Mouse (Mus musculus): Measurements from ENCODE around the gene Igf2bp3. TPM values are rescaled to one million over a fixed set of nuclear protein-coding genes. Genes with fewer than 3 reads are reported as not detected.

Gene Igf2bp3
- polyA plus RNA-seq, 1 experiment from 2014 or later: 96.8 TPM

DNA sequence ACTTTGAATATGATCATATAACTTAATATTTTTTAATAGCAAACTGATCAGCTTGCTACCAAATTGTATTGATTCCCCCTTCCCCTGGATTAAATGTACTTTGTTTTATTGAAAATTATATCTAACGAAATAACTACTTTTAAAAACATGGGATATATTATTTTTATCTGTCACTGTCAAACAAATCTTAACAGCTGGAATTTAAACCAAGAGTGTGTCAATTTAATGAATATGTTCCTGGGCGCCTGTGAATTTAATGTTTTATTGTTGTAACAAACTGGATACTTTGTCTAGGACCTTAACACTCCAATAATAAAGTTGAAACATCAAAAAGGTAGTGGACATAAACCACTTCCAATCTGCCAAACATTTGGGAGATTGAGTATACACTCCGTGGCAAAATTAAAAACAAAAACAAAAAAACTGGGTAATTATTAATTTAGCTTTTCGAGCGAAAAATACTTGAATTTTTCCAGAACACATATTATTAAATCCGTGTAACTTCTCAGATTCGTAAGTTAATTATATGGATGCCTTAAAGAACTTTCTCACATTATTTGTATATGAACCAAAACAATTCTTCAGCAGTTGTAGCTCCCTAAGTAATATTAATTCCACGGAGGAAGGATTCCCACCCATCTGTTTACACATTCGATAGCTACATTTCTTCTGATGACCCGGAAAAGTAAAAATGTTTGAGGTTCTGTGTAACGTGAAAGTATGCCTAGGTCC, 2.2 kb upstream of the Igf2bp3 start:
- no peaks in the 10 kb centered on the region for H3K9me3 ChIP-seq
- H3K9ac ChIP-seq: peak overlapping the region; percentile 65
- no peaks in the 10 kb centered on the region for H3K36me3 ChIP-seq
- peaks cover 10% of the 10 kb centered on the region for H3K4me1 ChIP-seq (replicated peaks)
- peak overlapping the region; percentile 55 for H3K4me3 ChIP-seq (replicated peaks)
- ATAC-seq: no peak
- 5% methylated on average over 11 of the region's 11 CpGs for WGBS
- peak overlapping the region; percentile 66 for H3K4me2 ChIP-seq (replicated peaks)
- H3K27ac ChIP-seq: peak overlapping the region; percentile 97
- H3K27me3 ChIP-seq (replicated peaks): no peaks in the 10 kb centered on the region

DNA sequence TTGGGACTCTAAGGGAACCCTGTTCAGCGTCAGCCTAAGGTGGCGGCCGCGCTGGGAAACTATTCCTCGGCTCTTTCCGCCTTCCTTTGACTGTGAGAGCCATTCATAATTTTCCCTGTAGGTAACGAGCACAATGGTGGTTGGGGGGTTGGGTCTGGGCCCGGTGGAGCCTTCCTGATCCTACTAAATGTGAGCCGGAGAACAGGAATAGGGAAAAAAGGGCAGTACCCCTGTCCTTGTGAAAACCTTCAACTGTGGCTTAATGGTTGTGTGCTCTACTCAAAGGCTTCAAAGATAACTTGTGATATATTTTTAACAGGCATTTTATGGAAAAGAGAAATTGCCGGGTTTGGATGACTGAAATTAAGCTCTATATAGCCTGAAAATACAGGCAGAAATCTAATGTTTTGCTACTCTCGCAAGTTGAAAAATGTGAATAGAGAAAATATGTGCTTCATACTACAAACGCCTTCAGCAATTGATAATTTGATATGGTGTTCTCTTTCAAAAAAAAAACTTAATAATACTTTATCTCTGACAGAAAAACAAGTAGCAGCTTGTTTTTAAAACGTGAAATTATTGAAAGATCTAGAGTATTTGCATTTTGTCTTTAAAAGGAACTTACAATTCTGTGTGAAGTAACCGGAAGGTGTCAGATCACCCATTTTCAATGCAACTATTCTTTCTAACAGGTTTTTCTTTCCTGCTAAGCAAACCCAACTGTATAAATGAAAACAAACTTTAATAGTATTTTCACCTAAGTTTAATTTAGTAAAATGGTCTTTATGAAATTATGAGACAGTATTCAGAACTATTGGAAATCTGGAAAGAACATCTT, 1.2 kb upstream of the Igf2bp3 start:
- no peaks in the 10 kb centered on the region for H3K9me3 ChIP-seq
- peak overlapping the region; percentile 98 for H3K27ac ChIP-seq
- H3K27me3 ChIP-seq (replicated peaks): no peaks in the 10 kb centered on the region
- peak; percentile 9; the same call in 1 of the 2 replicates for ATAC-seq
- peak overlapping the region; percentile 58 for H3K9ac ChIP-seq
- WGBS: 2% methylated on average over 14 of the region's 14 CpGs
- H3K36me3 ChIP-seq: no peaks in the 10 kb centered on the region
- peak overlapping the region; percentile 82 for H3K4me2 ChIP-seq (replicated peaks)
- peaks cover 15% of the 10 kb centered on the region for H3K4me1 ChIP-seq (replicated peaks)
- H3K4me3 ChIP-seq (replicated peaks): peak overlapping the region; percentile 94

DNA sequence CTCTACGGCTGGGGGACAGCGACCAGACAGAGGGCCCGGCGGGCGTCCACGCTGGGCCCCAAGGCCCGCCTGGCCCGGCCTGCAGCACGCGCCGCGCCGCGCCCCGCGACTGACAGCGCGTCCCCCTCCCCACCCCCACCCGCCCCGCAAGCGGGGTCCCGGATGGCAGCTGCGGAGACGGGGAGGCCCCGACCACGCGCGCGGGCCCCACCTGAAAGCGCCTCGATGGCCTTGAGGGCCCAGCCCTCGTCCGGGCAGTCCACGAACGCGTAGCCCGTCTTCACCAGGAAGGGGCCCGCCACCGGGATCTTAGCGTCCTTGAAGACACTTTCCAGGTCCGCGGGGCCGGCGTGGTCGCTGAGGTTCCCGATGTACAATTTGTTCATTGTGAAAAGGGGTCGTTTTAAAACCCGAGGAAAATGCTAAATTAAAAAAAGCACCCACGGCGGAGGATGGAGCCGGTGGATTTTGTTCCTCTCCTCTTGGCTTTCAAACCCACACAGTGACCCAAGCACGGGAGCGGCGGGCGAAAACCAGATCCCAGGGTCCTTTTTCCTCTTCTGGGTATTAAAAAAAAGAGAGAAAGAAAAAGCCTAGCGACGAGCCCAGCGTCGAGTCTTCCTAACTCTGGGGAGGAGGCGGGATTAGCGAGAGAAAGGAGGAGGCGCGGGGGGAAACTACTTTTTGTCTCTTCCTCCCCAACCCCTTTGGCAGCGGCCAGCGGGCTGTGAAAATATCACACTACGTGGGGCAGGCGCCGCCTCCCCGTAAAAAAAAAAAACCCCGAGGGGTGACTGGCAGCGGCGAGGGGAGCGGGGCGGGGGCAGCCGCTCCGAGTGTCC, 450 bp downstream of the Igf2bp3 start:
- no peaks in the 10 kb centered on the region for H3K36me3 ChIP-seq
- H3K27me3 ChIP-seq (replicated peaks): no peaks in the 10 kb centered on the region
- peak overlapping the region; percentile 94 for H3K4me3 ChIP-seq (replicated peaks)
- WGBS: under 1% methylated on average over 66 of the region's 76 CpGs
- H3K4me2 ChIP-seq (replicated peaks): peak overlapping the region; percentile 82
- H3K27ac ChIP-seq: peak overlapping the region; percentile 98
- H3K4me1 ChIP-seq (replicated peaks): peaks cover 25% of the 10 kb centered on the region
- H3K9me3 ChIP-seq: no peaks in the 10 kb centered on the region
- ATAC-seq: peak; percentile 21
- peak overlapping the region; percentile 96 for H3K9ac ChIP-seq

DNA sequence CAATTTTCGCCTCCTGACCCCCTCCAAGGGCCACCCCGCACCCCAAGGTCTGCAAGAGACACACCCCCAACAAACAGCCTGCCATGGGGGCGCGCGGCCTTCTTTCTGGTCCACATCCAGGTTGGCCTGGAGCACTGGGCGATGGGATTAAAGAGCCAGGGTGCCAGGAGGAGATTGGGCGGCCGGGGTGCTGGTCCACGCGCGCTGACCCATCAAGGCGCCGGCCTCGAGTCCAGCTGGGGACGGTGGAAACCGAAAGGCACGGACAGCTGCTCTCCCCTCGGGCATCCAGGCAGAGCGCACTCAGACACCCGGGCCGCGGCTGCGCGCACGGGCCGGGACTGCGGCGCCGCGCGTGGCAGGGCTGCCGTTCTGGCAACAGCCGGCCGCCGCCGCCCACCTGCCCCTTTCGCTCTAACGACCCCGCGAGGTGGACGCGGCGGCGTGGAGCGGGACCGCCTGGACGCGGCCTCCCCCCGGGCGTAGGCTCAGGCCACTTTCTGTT, 1.1 kb downstream of the Igf2bp3 start:
- Histone ChIP-seq H3K9me3 (no peaks in the 10 kb centered on the region), H3K4me1 (replicated peaks) (peaks cover 30% of the 10 kb centered on the region), H3K4me3 (replicated peaks) (peak overlapping the region; percentile 94), H3K9ac (peak overlapping the region; percentile 96), H3K27me3 (replicated peaks) (no peaks in the 10 kb centered on the region), H3K4me2 (replicated peaks) (peak overlapping the region; percentile 82), H3K27ac (peak overlapping the region; percentile 98), H3K36me3 (no peaks in the 10 kb centered on the region)
- WGBS: under 1% methylated on average over 44 of the region's 50 CpGs
- ATAC-seq: no peak

- Histone ChIP-seq H3K4me1 (replicated peaks) (peaks cover 35% of the 10 kb centered on the region), H3K9ac (peak overlapping the region; percentile 96)
- WGBS: 3% methylated on average over 20 of the region's 20 CpGs
Measured at GRCm38 (mm10) chr6:49212931-49213580, 1.7 kb downstream of the Igf2bp3 start.

GRCm38 (mm10) chr6:49212141-49212540, 2.6 kb downstream of the Igf2bp3 start:
- no peaks in the 10 kb centered on the region for H3K9me3 ChIP-seq
- H3K4me2 ChIP-seq (replicated peaks): peak overlapping the region; percentile 82
- peak overlapping the region; percentile 94 for H3K4me3 ChIP-seq (replicated peaks)
- peak overlapping the region; percentile 96; the same call in 1 of the 2 replicates for H3K9ac ChIP-seq
- H3K27me3 ChIP-seq (replicated peaks): no peaks in the 10 kb centered on the region
- no peak overlapping the region for H3K27ac ChIP-seq
- H3K36me3 ChIP-seq: no peaks in the 10 kb centered on the region
- peaks cover 35% of the 10 kb centered on the region for H3K4me1 ChIP-seq (replicated peaks)
- ATAC-seq: no peak
- 27% methylated on average over 2 of the region's 4 CpGs for WGBS

More at GRCm38 (mm10) chr6:49212931-49213580, 1.7 kb downstream of the Igf2bp3 start:
- Histone ChIP-seq H3K27ac (peak overlapping the region; percentile 98), H3K27me3 (replicated peaks) (no peaks in the 10 kb centered on the region), H3K36me3 (no peaks in the 10 kb centered on the region), H3K9me3 (no peaks in the 10 kb centered on the region), H3K4me3 (replicated peaks) (peak overlapping the region; percentile 94), H3K4me2 (replicated peaks) (peak overlapping the region; percentile 82)
- ATAC-seq: no peak

DNA sequence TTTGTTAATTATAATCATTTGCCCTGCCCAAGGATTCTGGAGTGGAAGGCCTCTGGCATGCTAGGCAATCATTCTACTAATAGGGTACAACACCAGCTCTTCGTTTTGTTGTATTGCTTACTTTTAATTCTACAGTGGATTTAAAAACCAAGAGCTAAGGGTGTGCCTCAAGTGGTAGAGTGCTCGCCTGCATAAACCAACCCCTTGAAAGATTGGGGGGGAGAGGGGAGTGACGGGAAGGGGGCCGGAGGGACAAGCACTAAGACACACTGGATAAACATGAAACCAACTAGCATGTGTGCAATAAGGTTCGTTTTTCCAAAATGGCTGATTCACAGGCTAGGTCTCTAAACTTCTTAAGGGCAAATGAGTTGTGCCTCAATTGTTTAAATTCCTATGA, 3.2 kb downstream of the Igf2bp3 start:
- Histone ChIP-seq H3K4me3 (replicated peaks) (peak overlapping the region; percentile 19; the same call in 1 of the 2 replicates), H3K9me3 (no peaks in the 10 kb centered on the region), H3K27me3 (replicated peaks) (no peaks in the 10 kb centered on the region), H3K4me1 (replicated peaks) (peaks cover 35% of the 10 kb centered on the region), H3K4me2 (replicated peaks) (peak overlapping the region; percentile 53), H3K27ac (no peak overlapping the region), H3K36me3 (no peaks in the 10 kb centered on the region), H3K9ac (peak overlapping the region; percentile 20; the same call in 1 of the 2 replicates)
- ATAC-seq: no peak
- WGBS: 18% methylated on average over 5 of the region's 5 CpGs

- no peaks in the 10 kb centered on the region for H3K9me3 ChIP-seq
- WGBS: 7% methylated on average over 14 of the region's 14 CpGs
- peaks cover 38% of the 10 kb centered on the region for H3K4me1 ChIP-seq (replicated peaks)
- peak overlapping the region; percentile 24 for H3K4me3 ChIP-seq (replicated peaks)
- H3K27ac ChIP-seq: peak overlapping the region; percentile 68
- H3K4me2 ChIP-seq (replicated peaks): peak overlapping the region; percentile 53
- ATAC-seq: peak; percentile 70
- H3K9ac ChIP-seq: peak overlapping the region; percentile 23; the same call in 1 of the 2 replicates
- no peaks in the 10 kb centered on the region for H3K27me3 ChIP-seq (replicated peaks)
- no peaks in the 10 kb centered on the region for H3K36me3 ChIP-seq
Measured at GRCm38 (mm10) chr6:49209881-49210854, 4.6 kb downstream of the Igf2bp3 start.

GRCm38 (mm10) chr6:49208935-49209334, 5.8 kb downstream of the Igf2bp3 start:
- H3K36me3 ChIP-seq: peaks cover 7% of the 10 kb centered on the region; the same call in 1 of the 2 replicates
- H3K9ac ChIP-seq: no peak overlapping the region
- H3K27ac ChIP-seq: no peak overlapping the region; the same call in 1 of the 2 replicates
- ATAC-seq: no peak
- no peaks in the 10 kb centered on the region for H3K9me3 ChIP-seq
- peaks cover 38% of the 10 kb centered on the region for H3K4me1 ChIP-seq (replicated peaks)
- H3K4me3 ChIP-seq (replicated peaks): no peak overlapping the region
- no peaks in the 10 kb centered on the region for H3K27me3 ChIP-seq (replicated peaks)
- H3K4me2 ChIP-seq (replicated peaks): peak overlapping the region; percentile 29
- WGBS: 74% methylated on average over 5 of the region's 5 CpGs

DNA sequence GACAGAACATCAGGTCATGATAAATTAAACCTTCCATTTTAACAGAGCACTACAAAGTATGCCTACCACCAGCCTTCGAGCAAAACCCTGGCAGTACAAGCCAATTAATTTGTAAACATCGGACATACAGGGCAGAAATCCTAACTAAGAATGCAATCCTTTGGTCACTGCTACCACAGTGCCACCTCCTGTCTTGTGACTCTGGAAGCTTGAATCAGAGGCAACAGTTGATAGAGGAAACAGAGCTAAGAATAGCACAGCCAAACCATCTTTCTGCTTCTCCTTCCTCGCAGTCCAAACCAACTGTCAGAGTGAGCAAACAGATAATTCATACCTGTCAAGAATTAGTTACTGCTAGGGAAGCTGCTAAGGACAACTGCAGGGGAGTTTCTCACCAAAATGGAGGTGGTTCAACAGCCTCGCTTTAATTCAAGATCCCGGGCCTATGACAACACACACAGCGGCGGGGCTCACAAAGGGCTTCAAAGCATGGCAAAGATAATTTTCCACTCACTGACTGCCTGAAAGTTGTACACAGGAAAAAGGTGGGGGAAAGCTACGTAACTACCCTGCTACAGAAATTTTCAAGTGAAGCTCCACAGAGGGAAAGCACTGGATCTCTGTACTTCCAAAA, 6.3 kb downstream of the Igf2bp3 start:
- 43% methylated on average over 8 of the region's 8 CpGs for whole genome bisulfite sequencing
- Histone ChIP-seq H3K9ac (no peak overlapping the region), H3K4me3 (replicated peaks) (no peak overlapping the region), H3K4me2 (replicated peaks) (peak overlapping the region; percentile 29), H3K9me3 (no peaks in the 10 kb centered on the region), H3K27me3 (replicated peaks) (no peaks in the 10 kb centered on the region), H3K4me1 (replicated peaks) (peaks cover 38% of the 10 kb centered on the region), H3K27ac (no peak overlapping the region; the same call in 1 of the 2 replicates), H3K36me3 (peaks cover 11% of the 10 kb centered on the region; the same call in 1 of the 2 replicates)
- no peak for ATAC-seq

All from intestine, embryonic 15.5 days (tissue).